Mouse (Mus musculus): ENCODE results near the gene Fam207a.

Fam207a gene

GRCm38 (mm10) chr10:77502967-77503922 is 12.3 kb downstream of the Fam207a start:
- no peak for DNase-seq (ENCODE audit: inconsistent age in 2 of 2, low spot score in 1 of 2)

- no peak for DNase-seq (ENCODE audit: inconsistent age in 2 of 2, low spot score in 1 of 2)
Measured at GRCm38 (mm10) chr10:77500636-77501035, 14.9 kb downstream of the Fam207a start.

- DNase-seq (ENCODE audit: inconsistent age in 2 of 2, low spot score in 1 of 2) = no peak
Measured at GRCm38 (mm10) chr10:77498254-77498653, 17.3 kb downstream of the Fam207a start.

- DNase-seq (ENCODE audit: inconsistent age in 2 of 2, low spot score in 1 of 2) = no peak
Measured at GRCm38 (mm10) chr10:77497185-77497584, 18.4 kb downstream of the Fam207a start.

- DNase-seq (ENCODE audit: inconsistent age in 2 of 2, low spot score in 1 of 2) = no peak
Measured at GRCm38 (mm10) chr10:77492885-77493284, 22.7 kb downstream of the Fam207a start.

GRCm38 (mm10) chr10:77491585-77491984 is 24.0 kb downstream of the Fam207a start:
- DNase-seq (ENCODE audit: inconsistent age in 2 of 2, low spot score in 1 of 2) = no peak

- DNase-seq (ENCODE audit: inconsistent age in 2 of 2, low spot score in 1 of 2) = no peak
Measured at GRCm38 (mm10) chr10:77488168-77488567, 27.4 kb downstream of the Fam207a start.

GRCm38 (mm10) chr10:77485786-77486185 is 29.8 kb downstream of the Fam207a start:
- no peak for DNase-seq (ENCODE audit: inconsistent age in 2 of 2, low spot score in 1 of 2)

- peak; percentile 38 to 55 for DNase-seq (ENCODE audit: inconsistent age in 2 of 2, low spot score in 1 of 2)
Measured at GRCm38 (mm10) chr10:77484205-77484935, 31.2 kb downstream of the Fam207a start.

GRCm38 (mm10) chr10:77481814-77482213 is 33.8 kb downstream of the Fam207a start:
- no peak for DNase-seq (ENCODE audit: inconsistent age in 2 of 2, low spot score in 1 of 2)

GRCm38 (mm10) chr10:77479972-77480371 is 35.6 kb downstream of the Fam207a start:
- no peak for DNase-seq (ENCODE audit: inconsistent age in 2 of 2, low spot score in 1 of 2)

GRCm38 (mm10) chr10:77476907-77477306 is 38.7 kb downstream of the Fam207a start:
- DNase-seq (ENCODE audit: inconsistent age in 2 of 2, low spot score in 1 of 2) = no peak

- no peak for DNase-seq (ENCODE audit: inconsistent age in 2 of 2, low spot score in 1 of 2)
Measured at GRCm38 (mm10) chr10:77472188-77472587, 43.4 kb downstream of the Fam207a start.

- DNase-seq (ENCODE audit: inconsistent age in 2 of 2, low spot score in 1 of 2) = no peak
Measured at GRCm38 (mm10) chr10:77471512-77471911, 44.1 kb downstream of the Fam207a start.

GRCm38 (mm10) chr10:77470763-77471162 is 44.8 kb downstream of the Fam207a start:
- DNase-seq (ENCODE audit: inconsistent age in 2 of 2, low spot score in 1 of 2) = no peak

- no peak for DNase-seq (ENCODE audit: inconsistent age in 2 of 2, low spot score in 1 of 2)
Measured at GRCm38 (mm10) chr10:77468675-77469074, 46.9 kb downstream of the Fam207a start.

GRCm38 (mm10) chr10:77467407-77467806 is 48.2 kb downstream of the Fam207a start:
- no peak for DNase-seq (ENCODE audit: inconsistent age in 2 of 2, low spot score in 1 of 2)

- no peak for DNase-seq (ENCODE audit: inconsistent age in 2 of 2, low spot score in 1 of 2)
Measured at GRCm38 (mm10) chr10:77465902-77466301, 49.7 kb downstream of the Fam207a start.

GRCm38 (mm10) chr10:77464181-77464936 is 51.2 kb downstream of the Fam207a start:
- peak; percentile 83 to 93 for DNase-seq (ENCODE audit: inconsistent age in 2 of 2, low spot score in 1 of 2)

GRCm38 (mm10) chr10:77461161-77461560 is 54.4 kb downstream of the Fam207a start:
- no peak for DNase-seq (ENCODE audit: inconsistent age in 2 of 2, low spot score in 1 of 2)

GRCm38 (mm10) chr10:77457701-77458100 is 57.9 kb downstream of the Fam207a start:
- peak; percentile 74 to 77 for DNase-seq (ENCODE audit: inconsistent age in 2 of 2, low spot score in 1 of 2)
